Mouse (Mus musculus): ENCODE measurements around the gene Mrpl48. TPM values are rescaled to one million over a fixed set of nuclear protein-coding genes. Genes with fewer than 3 reads are reported as not detected.
"Not testable (repeated sequence)": the region's sequence is repeated elsewhere in the genome, so short reads cannot be mapped to it uniquely, and the experiment has no call there.

Gene Mrpl48
- polyA plus RNA-seq, 1 experiment from 2014 or later: 80.9 TPM

DNA sequence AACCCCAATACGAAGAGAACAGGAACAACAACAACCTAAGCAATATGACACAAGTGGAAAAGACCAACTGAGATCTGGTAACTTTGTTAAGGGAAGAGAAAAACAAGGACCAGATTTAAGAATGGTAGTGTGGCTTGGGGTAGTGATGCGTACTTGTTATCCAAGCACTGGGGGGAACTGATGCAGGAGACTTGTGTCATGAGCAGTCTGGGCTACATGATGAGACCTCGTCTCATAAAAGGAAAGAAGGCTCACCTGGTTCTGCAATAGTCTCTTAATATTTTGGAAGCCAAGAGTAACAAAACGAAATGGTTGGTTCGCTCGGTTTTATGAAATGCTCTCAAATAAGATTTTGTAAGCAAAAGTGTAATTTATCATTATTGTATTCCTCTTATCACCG lies 25.9 kb downstream of the Mrpl48 start:
- Histone ChIP-seq H3K27me3 (no peaks in the 10 kb centered on the region), H3K4me2 (replicated peaks) (peak overlapping the region; percentile 64), H3K27ac (peak overlapping the region; percentile 95), H3K4me3 (replicated peaks) (peak overlapping the region; percentile 54), H3K9ac (replicated peaks) (peak overlapping the region; percentile 77), H3K36me3 (no peaks in the 10 kb centered on the region), H3K9me3 (no peaks in the 10 kb centered on the region), H3K4me1 (replicated peaks) (peaks cover 10% of the 10 kb centered on the region)
- ATAC-seq: no peak
- whole genome bisulfite sequencing: 36% methylated on average over 7 of the region's 7 CpGs

DNA sequence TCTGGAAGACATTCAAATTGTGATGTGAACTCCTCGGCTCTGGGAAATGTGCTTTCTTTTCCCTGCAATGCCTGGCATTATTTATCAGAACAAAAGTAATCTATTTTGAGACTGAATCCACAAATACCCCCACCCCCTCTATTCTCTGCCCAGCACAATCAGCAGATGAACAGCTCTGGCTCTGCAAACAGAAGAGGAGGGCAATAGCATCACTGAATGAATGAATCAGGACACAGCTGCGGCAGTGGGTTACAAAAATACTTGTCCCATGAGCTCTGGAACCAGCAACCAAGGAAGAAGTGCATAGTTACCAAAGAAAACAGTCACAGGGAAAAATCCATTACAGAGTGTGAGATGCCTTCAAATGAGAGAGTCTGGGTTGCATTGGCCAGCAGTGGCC lies 29.3 kb downstream of the Mrpl48 start:
- H3K4me2 ChIP-seq (replicated peaks): no peak overlapping the region
- no peak for ATAC-seq
- H3K9ac ChIP-seq (replicated peaks): no peak overlapping the region
- 73% methylated on average over 2 of the region's 2 CpGs for WGBS
- no peaks in the 10 kb centered on the region for H3K27me3 ChIP-seq
- H3K27ac ChIP-seq: no peak overlapping the region
- H3K9me3 ChIP-seq: no peaks in the 10 kb centered on the region
- H3K4me3 ChIP-seq (replicated peaks): no peak overlapping the region
- peaks cover 3% of the 10 kb centered on the region; the same call in 1 of the 2 replicates for H3K36me3 ChIP-seq
- H3K4me1 ChIP-seq (replicated peaks): peaks cover 10% of the 10 kb centered on the region

DNA sequence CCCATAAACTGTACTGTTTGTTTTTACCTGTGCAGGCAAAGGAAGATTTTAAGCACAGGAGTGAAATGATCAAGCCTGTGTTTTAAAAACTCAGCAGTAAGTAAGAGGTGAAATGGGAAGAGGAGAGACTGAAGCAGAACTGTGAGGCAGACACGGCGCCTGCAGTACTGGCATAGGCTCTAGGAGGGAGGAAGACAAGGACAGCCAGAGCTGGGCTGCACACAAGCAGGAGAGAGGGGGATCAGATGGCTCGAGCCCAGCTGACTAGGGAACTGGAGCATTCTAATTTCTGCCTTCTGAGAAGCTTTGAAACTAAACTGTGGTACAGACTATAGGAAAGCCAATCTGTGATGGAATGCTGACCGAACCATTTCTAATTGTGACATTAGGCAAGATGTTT lies 35.4 kb downstream of the Mrpl48 start:
- no peaks in the 10 kb centered on the region for H3K27me3 ChIP-seq
- no peak overlapping the region for H3K4me3 ChIP-seq (replicated peaks)
- no peaks in the 10 kb centered on the region for H3K4me1 ChIP-seq (replicated peaks)
- peaks cover 10% of the 10 kb centered on the region; the same call in 1 of the 2 replicates for H3K36me3 ChIP-seq
- H3K9me3 ChIP-seq: no peaks in the 10 kb centered on the region
- WGBS: 88% methylated on average over 4 of the region's 4 CpGs
- no peak overlapping the region for H3K9ac ChIP-seq (replicated peaks)
- no peak overlapping the region for H3K4me2 ChIP-seq (replicated peaks)
- no peak for ATAC-seq
- no peak overlapping the region for H3K27ac ChIP-seq

DNA sequence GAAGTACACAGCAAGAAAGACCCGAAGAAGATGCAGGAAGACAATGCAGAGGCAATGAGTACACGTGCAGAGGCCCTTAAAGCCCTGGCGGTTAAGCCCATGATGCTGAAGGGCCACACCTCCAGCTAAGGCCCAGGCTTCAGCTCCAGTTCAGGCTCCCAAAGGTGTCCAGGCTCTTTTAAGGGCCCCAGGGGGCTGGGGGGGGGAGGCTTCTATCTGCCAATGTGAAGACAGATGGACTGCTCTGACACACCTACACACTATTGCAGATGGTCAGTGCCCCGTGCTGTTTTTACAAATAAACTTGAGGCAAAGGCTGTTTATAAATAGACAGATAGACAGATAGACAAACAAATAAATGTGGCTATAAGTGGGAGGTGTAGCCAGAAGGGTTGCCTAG lies 36.0 kb downstream of the Mrpl48 start:
- ATAC-seq: no peak
- no peaks in the 10 kb centered on the region for H3K4me1 ChIP-seq (replicated peaks)
- no peaks in the 10 kb centered on the region for H3K27me3 ChIP-seq
- H3K9ac ChIP-seq (replicated peaks): no peak overlapping the region
- H3K27ac ChIP-seq: no peak overlapping the region
- H3K36me3 ChIP-seq: peaks cover 15% of the 10 kb centered on the region
- no peak overlapping the region for H3K4me2 ChIP-seq (replicated peaks)
- no peak overlapping the region for H3K4me3 ChIP-seq (replicated peaks)
- 70% methylated on average over 4 of the region's 4 CpGs for WGBS
- no peaks in the 10 kb centered on the region for H3K9me3 ChIP-seq

DNA sequence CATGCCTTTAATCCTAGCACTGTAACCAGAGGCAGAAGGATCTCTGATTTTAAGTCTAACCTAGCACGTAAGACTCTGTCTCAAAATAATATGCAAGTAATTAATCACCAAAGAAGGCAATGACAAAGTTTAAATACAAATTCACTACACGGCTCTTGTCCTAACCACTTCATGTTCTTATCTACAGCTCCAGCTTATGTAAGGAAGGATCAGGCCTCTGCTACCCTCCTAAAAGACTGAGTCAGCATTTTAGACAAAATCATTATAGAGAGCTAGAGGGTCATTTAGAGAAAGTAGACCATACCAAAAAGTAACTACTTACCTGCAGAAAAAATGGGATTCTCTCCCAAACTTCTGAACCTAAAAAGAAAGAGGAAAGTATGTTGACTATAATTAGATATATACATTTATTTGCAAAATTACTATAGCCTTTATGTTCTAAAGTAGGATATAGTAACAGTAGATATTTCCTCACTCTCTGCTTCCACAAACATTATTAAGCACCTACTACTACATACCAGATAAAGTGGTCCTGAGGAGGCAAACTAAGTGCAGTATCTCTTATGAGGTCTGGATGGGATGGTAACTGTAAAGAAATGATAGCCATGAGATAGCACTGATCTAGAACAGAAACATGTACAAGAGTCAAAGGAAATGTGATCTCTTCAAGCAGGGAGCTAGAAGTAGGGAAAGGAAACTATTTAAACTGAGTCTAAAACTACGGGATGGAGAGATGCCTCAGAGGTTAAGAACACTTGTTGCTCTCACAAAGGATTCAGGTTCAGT lies 37.0 kb downstream of the Mrpl48 start:
- no peak for ATAC-seq
- WGBS: 88% methylated on average over 3 of the region's 3 CpGs
- peaks cover 15% of the 10 kb centered on the region for H3K36me3 ChIP-seq
- no peaks in the 10 kb centered on the region for H3K9me3 ChIP-seq
- H3K27me3 ChIP-seq: no peaks in the 10 kb centered on the region
- H3K27ac ChIP-seq: no peak overlapping the region
- no peak overlapping the region for H3K4me2 ChIP-seq (replicated peaks)
- no peak overlapping the region for H3K9ac ChIP-seq (replicated peaks)
- H3K4me3 ChIP-seq (replicated peaks): no peak overlapping the region
- H3K4me1 ChIP-seq (replicated peaks): no peaks in the 10 kb centered on the region

DNA sequence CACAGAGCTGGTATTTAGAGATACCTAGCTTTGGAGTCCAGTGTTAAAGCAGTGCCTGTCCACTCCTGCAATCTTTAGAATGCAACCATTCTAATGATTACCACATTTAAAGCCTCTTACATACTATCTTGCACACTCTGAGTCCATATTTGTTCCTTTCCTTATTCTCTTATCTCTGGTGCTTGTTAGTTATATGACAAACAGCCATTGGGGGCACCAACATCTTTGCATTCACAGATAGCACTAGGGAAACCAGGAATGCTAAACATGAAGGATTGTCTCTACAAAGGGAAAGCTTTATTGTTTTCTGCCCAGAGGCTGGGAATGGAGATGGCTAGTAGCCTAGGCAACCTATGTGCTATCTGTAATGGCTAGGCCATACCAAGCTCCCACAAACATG lies 38.2 kb downstream of the Mrpl48 start:
- no peak overlapping the region for H3K9ac ChIP-seq (replicated peaks)
- no peak for ATAC-seq
- H3K4me3 ChIP-seq (replicated peaks): no peak overlapping the region
- no peak overlapping the region for H3K27ac ChIP-seq
- peaks cover 17% of the 10 kb centered on the region for H3K36me3 ChIP-seq
- H3K4me2 ChIP-seq (replicated peaks): no peak overlapping the region
- H3K4me1 ChIP-seq (replicated peaks): no peaks in the 10 kb centered on the region
- no peaks in the 10 kb centered on the region for H3K9me3 ChIP-seq
- no peaks in the 10 kb centered on the region for H3K27me3 ChIP-seq

DNA sequence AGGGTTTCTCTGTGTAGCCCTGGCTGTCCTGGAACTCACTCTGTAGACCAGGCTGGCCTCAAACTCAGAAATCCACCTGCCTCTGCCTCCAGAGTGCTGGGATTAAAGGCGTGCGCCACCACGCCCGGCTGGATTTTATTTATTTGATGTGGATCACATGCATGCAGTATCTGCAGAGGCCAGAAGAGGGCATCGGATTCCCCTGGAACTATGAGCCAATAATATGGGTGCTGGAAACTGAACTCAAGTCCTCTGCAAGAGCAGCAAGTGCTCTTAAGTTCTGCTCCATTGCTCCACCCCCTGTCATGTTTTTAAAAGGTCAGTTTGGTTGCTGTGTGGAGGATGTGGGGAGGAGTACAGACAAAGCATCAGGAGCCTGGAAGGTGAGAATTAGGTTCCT lies 40.9 kb downstream of the Mrpl48 start:
- H3K36me3 ChIP-seq: peaks cover 19% of the 10 kb centered on the region
- not testable (repeated sequence) for ATAC-seq; H3K4me2 ChIP-seq (replicated peaks); H3K4me3 ChIP-seq (replicated peaks); H3K9me3 ChIP-seq; H3K9ac ChIP-seq (replicated peaks); H3K4me1 ChIP-seq (replicated peaks); H3K27ac ChIP-seq; H3K27me3 ChIP-seq
- 75% methylated on average over 5 of the region's 5 CpGs for WGBS

DNA sequence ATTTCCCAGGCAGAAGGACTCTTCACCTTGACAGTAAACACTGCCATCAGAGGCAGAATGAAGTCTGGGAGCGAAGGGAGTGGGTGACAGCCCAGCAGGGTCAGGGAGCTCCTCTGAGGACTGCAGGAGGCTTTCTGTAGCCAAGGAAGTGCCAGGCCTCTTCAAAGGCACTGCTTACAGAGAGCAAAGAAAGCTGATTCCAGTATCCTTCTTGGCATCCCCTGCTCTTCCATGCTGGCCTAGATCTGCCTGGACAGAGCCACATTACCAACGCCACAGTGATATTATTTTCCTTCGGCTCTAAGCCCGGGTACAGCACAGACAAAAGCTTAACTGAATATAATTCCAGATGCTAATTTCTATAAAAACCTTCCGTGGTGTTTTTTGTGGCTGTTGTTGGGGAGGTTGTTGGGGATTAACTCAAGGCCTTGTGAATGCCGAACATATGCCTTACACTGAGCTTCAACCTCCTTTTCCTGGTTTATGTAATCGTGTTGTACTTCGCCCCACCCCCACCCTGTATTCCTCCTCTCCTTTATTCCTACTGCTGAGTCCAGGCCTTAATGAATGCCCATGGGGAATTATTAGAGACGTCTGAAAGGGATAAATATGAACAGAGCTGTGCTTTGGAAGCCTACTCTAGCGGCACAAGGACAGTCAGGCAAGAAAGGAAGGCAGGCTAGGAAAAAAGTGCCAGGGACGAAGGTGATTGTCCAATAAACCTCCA lies 46.1 kb downstream of the Mrpl48 start:
- H3K9me3 ChIP-seq: no peaks in the 10 kb centered on the region
- peaks cover 12% of the 10 kb centered on the region for H3K36me3 ChIP-seq
- no peak overlapping the region for H3K4me3 ChIP-seq (replicated peaks)
- no peaks in the 10 kb centered on the region for H3K27me3 ChIP-seq
- ATAC-seq: peak; percentile 73
- H3K4me2 ChIP-seq (replicated peaks): no peak overlapping the region
- peak overlapping the region; percentile 83 for H3K27ac ChIP-seq
- WGBS: 52% methylated on average over 11 of the region's 11 CpGs
- peaks cover 11% of the 10 kb centered on the region for H3K4me1 ChIP-seq (replicated peaks)
- 0 out of 2 replicates have a peak overlapping the region, but pooled peaks have one; percentile 25 for H3K9ac ChIP-seq (replicated peaks)

DNA sequence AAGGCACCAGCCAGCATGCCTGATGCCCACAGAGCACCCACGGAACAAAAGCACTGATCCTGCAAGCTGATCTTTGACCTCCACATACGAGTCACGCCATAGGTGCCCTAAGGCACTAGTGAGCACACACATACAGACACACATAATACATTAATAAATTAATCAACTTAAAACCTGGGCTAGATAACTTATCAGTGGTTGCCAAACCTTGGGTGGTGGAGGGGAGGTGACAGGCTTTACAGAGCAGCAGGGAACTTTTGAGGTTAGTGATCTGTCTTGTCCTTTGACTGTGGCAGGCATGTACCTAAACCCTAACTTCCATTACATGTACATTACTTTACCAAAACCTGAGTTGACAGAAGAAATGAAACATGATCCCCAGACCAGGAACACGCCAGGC lies 48.8 kb downstream of the Mrpl48 start:
- WGBS: 84% methylated on average over 4 of the region's 4 CpGs
- no peak overlapping the region for H3K9ac ChIP-seq (replicated peaks)
- H3K4me2 ChIP-seq (replicated peaks): no peak overlapping the region
- peaks cover 4% of the 10 kb centered on the region for H3K36me3 ChIP-seq
- no peaks in the 10 kb centered on the region for H3K27me3 ChIP-seq
- no peak overlapping the region for H3K27ac ChIP-seq
- no peaks in the 10 kb centered on the region for H3K9me3 ChIP-seq
- H3K4me1 ChIP-seq (replicated peaks): peaks cover 23% of the 10 kb centered on the region
- no peak overlapping the region for H3K4me3 ChIP-seq (replicated peaks)
- ATAC-seq: no peak

DNA sequence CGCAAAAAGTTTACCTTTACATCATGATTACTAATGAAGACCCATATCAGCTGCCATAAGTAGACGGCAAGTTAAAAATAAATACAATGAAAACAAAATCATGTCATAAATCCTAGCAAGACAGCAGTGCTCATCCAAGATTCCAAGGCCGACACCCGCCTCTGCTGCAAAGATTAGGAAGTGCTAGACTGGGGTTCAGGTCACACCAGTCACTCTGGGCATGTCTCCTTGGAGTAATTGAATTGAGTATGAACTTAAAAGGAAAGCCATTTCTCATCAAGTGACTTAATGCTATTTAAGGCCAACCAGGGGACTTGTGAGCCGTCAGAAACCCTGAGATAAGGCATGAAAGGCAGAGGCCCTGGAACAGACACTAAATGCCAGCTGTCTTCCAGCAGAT lies 50.9 kb downstream of the Mrpl48 start:
- Histone ChIP-seq H3K36me3 (peaks cover 4% of the 10 kb centered on the region; the same call in 1 of the 2 replicates), H3K9ac (replicated peaks) (no peak overlapping the region), H3K27ac (no peak overlapping the region), H3K4me2 (replicated peaks) (no peak overlapping the region), H3K9me3 (no peaks in the 10 kb centered on the region), H3K4me1 (replicated peaks) (peaks cover 19% of the 10 kb centered on the region), H3K27me3 (no peaks in the 10 kb centered on the region), H3K4me3 (replicated peaks) (no peak overlapping the region)
- 87% methylated on average over 5 of the region's 5 CpGs for WGBS
- ATAC-seq: no peak

DNA sequence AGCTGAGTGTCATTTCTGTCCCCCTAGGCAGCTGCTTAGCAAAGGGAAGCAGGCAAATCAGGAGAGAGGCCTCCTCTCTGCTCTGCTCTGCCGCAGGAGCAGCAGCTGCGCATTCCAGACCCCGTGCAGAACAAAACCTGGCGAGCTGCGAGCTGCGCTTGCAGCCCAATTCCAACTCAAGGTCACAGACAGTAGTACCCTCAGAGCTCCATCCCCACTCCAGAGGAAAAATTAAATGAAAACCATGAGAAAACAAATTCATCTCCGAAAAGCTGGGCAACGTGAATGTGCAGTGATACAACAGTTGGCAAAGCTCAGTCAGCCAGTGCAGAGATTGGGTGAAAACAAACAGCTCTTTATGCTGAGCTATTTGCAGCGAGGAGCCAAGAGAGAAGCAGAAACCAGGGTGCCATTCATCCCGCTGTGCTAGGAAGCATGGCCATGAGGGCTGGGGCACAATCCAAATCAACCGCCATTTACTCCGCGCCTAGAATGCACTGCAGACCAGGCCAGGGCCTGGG lies 52.6 kb downstream of the Mrpl48 start:
- Histone ChIP-seq H3K27me3 (no peaks in the 10 kb centered on the region), H3K4me3 (replicated peaks) (no peak overlapping the region), H3K4me2 (replicated peaks) (peak overlapping the region; percentile 30), H3K9ac (replicated peaks) (0 out of 2 replicates have a peak overlapping the region, but pooled peaks have one; percentile 25), H3K27ac (peak overlapping the region; percentile 91), H3K9me3 (no peaks in the 10 kb centered on the region), H3K4me1 (replicated peaks) (peaks cover 12% of the 10 kb centered on the region), H3K36me3 (no peaks in the 10 kb centered on the region)
- ATAC-seq: peak; percentile 89
- 23% methylated on average over 13 of the region's 13 CpGs for WGBS

DNA sequence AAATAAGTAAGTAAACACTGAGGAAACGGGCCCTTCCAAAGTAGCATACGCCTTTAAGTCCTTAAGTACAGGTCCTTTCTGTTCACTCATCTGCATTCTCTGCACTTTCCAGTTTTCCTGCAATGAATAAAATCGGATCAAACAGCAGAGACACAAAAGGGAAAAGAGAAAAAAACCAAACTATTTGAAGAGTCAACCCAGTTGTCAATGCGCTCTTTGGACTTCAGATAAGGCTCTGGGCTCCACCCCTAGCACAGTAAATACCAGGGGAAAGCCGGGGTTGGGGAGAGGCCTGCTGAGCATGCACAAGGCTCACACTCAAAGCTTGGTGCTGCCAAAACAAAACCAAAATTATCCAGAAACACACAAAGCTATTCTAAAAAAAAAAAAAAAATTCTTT lies 53.2 kb downstream of the Mrpl48 start:
- Histone ChIP-seq H3K9me3 (no peaks in the 10 kb centered on the region), H3K36me3 (no peaks in the 10 kb centered on the region), H3K4me3 (replicated peaks) (no peak overlapping the region), H3K4me1 (replicated peaks) (peaks cover 12% of the 10 kb centered on the region), H3K9ac (replicated peaks) (no peak overlapping the region), H3K27me3 (no peaks in the 10 kb centered on the region), H3K4me2 (replicated peaks) (no peak overlapping the region), H3K27ac (peak overlapping the region; percentile 91)
- no peak for ATAC-seq
- WGBS: 45% methylated on average over 5 of the region's 5 CpGs
